Mouse (Mus musculus): ENCODE measurements at regions not wholly inside any gene's neighbourhood (a gene's known extent, or its start where the extent isn't known, plus 50 kb on each side); places are given as distances from the start of the nearest gene placed in this dataset. TPM values are rescaled to one million over a fixed set of nuclear protein-coding genes. Genes with fewer than 3 reads are reported as not detected.

Small RNAs in the stretch of these regions (microRNA-seq; reads per million reads assigned to microRNA genes)
- gene Mir6348 (not detected), gene Mir6354 (not detected)
